Mouse (Mus musculus): ENCODE results near the gene Uox. TPM values are rescaled to one million over a fixed set of nuclear protein-coding genes. Genes with fewer than 3 reads are reported as not detected.

Uox gene
- polyA plus RNA-seq, 1 experiment from 2014 or later: not detected

GRCm38 (mm10) chr3:146651217-146651616 is 81.0 kb downstream of the Uox start, which contains the start of gene 4930503B20Rik:
TSS of gene 4930503B20Rik (minus strand) at chr3:146651317.
- no peak within 1 kb of the TSS for H3K9ac ChIP-seq (replicated peaks; ENCODE audit: low read depth, low read length)
- no peak within 1 kb of the TSS for H3K4me2 ChIP-seq (replicated peaks; ENCODE audit: low read depth, low read length)
- no peaks in the 10 kb centered on the region for H3K36me3 ChIP-seq (ENCODE audit: control insufficient read depth, insufficient read depth, low read length)
- no peak within 1 kb of the TSS for H3K27ac ChIP-seq (ENCODE audit: low read length)
- no peak within 1 kb of the TSS for H3K4me3 ChIP-seq (ENCODE audit: low read depth, low read length)
- no peaks in the 10 kb centered on the region for H3K9me3 ChIP-seq (ENCODE audit: control insufficient read depth, low read depth, low read length)
- no peaks in the 10 kb centered on the region for H3K4me1 ChIP-seq (ENCODE audit: control insufficient read depth, insufficient read depth, low read length)
- H3K27me3 ChIP-seq (ENCODE audit: control insufficient read depth, insufficient read depth, low read length): no peaks in the 10 kb centered on the region
- no peak for ATAC-seq (ENCODE audit: insufficient number of reproducible peaks, insufficient read depth, low FRiP score, low read depth)
- 82% methylated on average over 3 of the region's 3 CpGs for WGBS

- H3K9me3 ChIP-seq (ENCODE audit: control insufficient read depth, low read depth, low read length): no peaks in the 10 kb centered on the region
- H3K4me2 ChIP-seq (replicated peaks; ENCODE audit: low read depth, low read length): no peak overlapping the region
- 85% methylated on average over 5 of the region's 5 CpGs for WGBS
- H3K4me1 ChIP-seq (ENCODE audit: control insufficient read depth, insufficient read depth, low read length): no peaks in the 10 kb centered on the region
- H3K27ac ChIP-seq (ENCODE audit: low read length): no peak overlapping the region
- ATAC-seq (ENCODE audit: insufficient number of reproducible peaks, insufficient read depth, low FRiP score, low read depth): no peak
- no peaks in the 10 kb centered on the region for H3K27me3 ChIP-seq (ENCODE audit: control insufficient read depth, insufficient read depth, low read length)
- H3K36me3 ChIP-seq (ENCODE audit: control insufficient read depth, insufficient read depth, low read length): no peaks in the 10 kb centered on the region
- H3K9ac ChIP-seq (replicated peaks; ENCODE audit: low read depth, low read length): no peak overlapping the region
- no peak overlapping the region for H3K4me3 ChIP-seq (ENCODE audit: low read depth, low read length)
Measured at GRCm38 (mm10) chr3:146652431-146652830, 82.2 kb downstream of the Uox start.

GRCm38 (mm10) chr3:146653692-146654091 is 83.5 kb downstream of the Uox start:
- Histone ChIP-seq H3K27ac (ENCODE audit: low read length) (no peak overlapping the region), H3K4me1 (ENCODE audit: control insufficient read depth, insufficient read depth, low read length) (no peaks in the 10 kb centered on the region), H3K4me2 (replicated peaks; ENCODE audit: low read depth, low read length) (no peak overlapping the region), H3K36me3 (ENCODE audit: control insufficient read depth, insufficient read depth, low read length) (no peaks in the 10 kb centered on the region), H3K9me3 (ENCODE audit: control insufficient read depth, low read depth, low read length) (no peaks in the 10 kb centered on the region), H3K27me3 (ENCODE audit: control insufficient read depth, insufficient read depth, low read length) (no peaks in the 10 kb centered on the region), H3K9ac (replicated peaks; ENCODE audit: low read depth, low read length) (no peak overlapping the region), H3K4me3 (ENCODE audit: low read depth, low read length) (no peak overlapping the region)
- peak; percentile 56; the same call in 1 of the 2 replicates for ATAC-seq (ENCODE audit: insufficient number of reproducible peaks, insufficient read depth, low FRiP score, low read depth)
- WGBS: 60% methylated on average over 6 of the region's 6 CpGs

- H3K4me1 ChIP-seq (ENCODE audit: control insufficient read depth, insufficient read depth, low read length): no peaks in the 10 kb centered on the region
- no peak for ATAC-seq (ENCODE audit: insufficient number of reproducible peaks, insufficient read depth, low FRiP score, low read depth)
- no peaks in the 10 kb centered on the region for H3K9me3 ChIP-seq (ENCODE audit: control insufficient read depth, low read depth, low read length)
- no peak overlapping the region for H3K27ac ChIP-seq (ENCODE audit: low read length)
- no peak overlapping the region for H3K4me2 ChIP-seq (replicated peaks; ENCODE audit: low read depth, low read length)
- no peaks in the 10 kb centered on the region for H3K36me3 ChIP-seq (ENCODE audit: control insufficient read depth, insufficient read depth, low read length)
- H3K27me3 ChIP-seq (ENCODE audit: control insufficient read depth, insufficient read depth, low read length): no peaks in the 10 kb centered on the region
- no peak overlapping the region for H3K4me3 ChIP-seq (ENCODE audit: low read depth, low read length)
- no peak overlapping the region for H3K9ac ChIP-seq (replicated peaks; ENCODE audit: low read depth, low read length)
- 66% methylated on average over 2 of the region's 2 CpGs for WGBS
Measured at GRCm38 (mm10) chr3:146655111-146655577, 84.9 kb downstream of the Uox start.

GRCm38 (mm10) chr3:146657433-146657832 is 87.2 kb downstream of the Uox start:
- ATAC-seq (ENCODE audit: insufficient number of reproducible peaks, insufficient read depth, low FRiP score, low read depth): no peak
- Histone ChIP-seq H3K4me2 (replicated peaks; ENCODE audit: low read depth, low read length) (no peak overlapping the region), H3K36me3 (ENCODE audit: control insufficient read depth, insufficient read depth, low read length) (no peaks in the 10 kb centered on the region), H3K27me3 (ENCODE audit: control insufficient read depth, insufficient read depth, low read length) (no peaks in the 10 kb centered on the region), H3K9ac (replicated peaks; ENCODE audit: low read depth, low read length) (no peak overlapping the region), H3K9me3 (ENCODE audit: control insufficient read depth, low read depth, low read length) (no peaks in the 10 kb centered on the region), H3K4me1 (ENCODE audit: control insufficient read depth, insufficient read depth, low read length) (no peaks in the 10 kb centered on the region), H3K27ac (ENCODE audit: low read length) (no peak overlapping the region), H3K4me3 (ENCODE audit: low read depth, low read length) (no peak overlapping the region)
- WGBS: 88% methylated on average over 5 of the region's 5 CpGs

DNA sequence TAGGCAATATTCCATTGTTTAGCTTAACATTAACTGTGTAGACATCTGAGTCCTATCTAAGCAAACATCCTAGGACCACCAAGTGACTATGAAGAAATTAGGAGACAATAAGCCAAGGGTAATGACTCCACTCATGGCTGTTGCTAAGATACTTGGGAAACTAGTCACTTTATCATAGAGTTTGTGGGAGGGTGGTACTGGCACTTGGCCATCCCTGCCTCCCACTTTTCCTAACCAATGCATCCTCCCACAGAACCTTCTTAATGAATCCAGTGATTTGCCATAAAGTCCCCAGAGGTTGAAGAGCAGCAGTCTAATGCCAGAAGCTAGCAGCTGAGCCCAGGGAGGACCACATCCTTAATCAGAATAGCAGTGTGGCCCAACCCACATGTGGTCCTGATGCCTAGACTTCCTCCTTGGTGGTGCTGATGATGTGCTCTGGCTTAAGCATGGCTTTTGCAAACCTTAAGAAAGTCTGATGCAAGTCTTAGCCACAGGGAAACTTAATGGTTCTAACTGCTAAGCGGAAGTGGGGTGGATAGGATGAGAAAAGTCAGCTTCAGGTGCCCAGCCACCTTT is 87.9 kb downstream of the Uox start:
- ATAC-seq (ENCODE audit: insufficient number of reproducible peaks, insufficient read depth, low FRiP score, low read depth): no peak
- Histone ChIP-seq H3K27me3 (ENCODE audit: control insufficient read depth, insufficient read depth, low read length) (no peaks in the 10 kb centered on the region), H3K9me3 (ENCODE audit: control insufficient read depth, low read depth, low read length) (no peaks in the 10 kb centered on the region), H3K9ac (replicated peaks; ENCODE audit: low read depth, low read length) (no peak overlapping the region), H3K36me3 (ENCODE audit: control insufficient read depth, insufficient read depth, low read length) (no peaks in the 10 kb centered on the region), H3K4me2 (replicated peaks; ENCODE audit: low read depth, low read length) (no peak overlapping the region), H3K27ac (ENCODE audit: low read length) (no peak overlapping the region), H3K4me1 (ENCODE audit: control insufficient read depth, insufficient read depth, low read length) (no peaks in the 10 kb centered on the region), H3K4me3 (ENCODE audit: low read depth, low read length) (no peak overlapping the region)
- WGBS: 87% methylated on average over 1 of the region's 1 CpGs

- Histone ChIP-seq H3K9ac (replicated peaks; ENCODE audit: low read depth, low read length) (no peak overlapping the region), H3K36me3 (ENCODE audit: control insufficient read depth, insufficient read depth, low read length) (no peaks in the 10 kb centered on the region), H3K27ac (ENCODE audit: low read length) (no peak overlapping the region), H3K9me3 (ENCODE audit: control insufficient read depth, low read depth, low read length) (no peaks in the 10 kb centered on the region), H3K4me3 (ENCODE audit: low read depth, low read length) (no peak overlapping the region), H3K4me2 (replicated peaks; ENCODE audit: low read depth, low read length) (no peak overlapping the region), H3K4me1 (ENCODE audit: control insufficient read depth, insufficient read depth, low read length) (no peaks in the 10 kb centered on the region), H3K27me3 (ENCODE audit: control insufficient read depth, insufficient read depth, low read length) (no peaks in the 10 kb centered on the region)
- ATAC-seq (ENCODE audit: insufficient number of reproducible peaks, insufficient read depth, low FRiP score, low read depth): no peak
- WGBS: 90% methylated on average over 5 of the region's 5 CpGs
Measured at GRCm38 (mm10) chr3:146659321-146659720, 89.1 kb downstream of the Uox start.

DNA sequence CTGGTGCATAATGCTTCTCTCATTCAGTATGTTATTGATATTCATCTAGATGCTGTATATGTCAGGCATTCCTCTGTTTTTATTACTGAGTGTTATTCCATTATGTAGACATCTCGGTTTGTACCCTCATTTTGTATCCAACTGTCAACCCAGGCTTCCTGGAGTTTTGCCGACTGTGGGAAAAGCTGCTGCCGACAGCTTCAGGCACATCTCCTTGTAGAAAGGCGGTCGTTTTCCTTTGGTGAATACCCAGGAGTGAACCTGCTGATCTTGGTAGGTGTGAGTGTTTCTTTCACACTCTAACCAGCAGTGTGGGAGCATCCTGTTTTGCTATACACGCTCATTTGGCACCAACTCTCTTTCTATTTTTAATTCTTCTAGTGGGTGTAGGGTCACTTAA is 90.8 kb downstream of the Uox start:
- no peaks in the 10 kb centered on the region for H3K36me3 ChIP-seq (ENCODE audit: control insufficient read depth, insufficient read depth, low read length)
- 61% methylated on average over 6 of the region's 6 CpGs for WGBS
- no peak overlapping the region for H3K9ac ChIP-seq (replicated peaks; ENCODE audit: low read depth, low read length)
- no peaks in the 10 kb centered on the region for H3K27me3 ChIP-seq (ENCODE audit: control insufficient read depth, insufficient read depth, low read length)
- H3K9me3 ChIP-seq (ENCODE audit: control insufficient read depth, low read depth, low read length): no peaks in the 10 kb centered on the region
- no peak for ATAC-seq (ENCODE audit: insufficient number of reproducible peaks, insufficient read depth, low FRiP score, low read depth)
- H3K4me1 ChIP-seq (ENCODE audit: control insufficient read depth, insufficient read depth, low read length): no peaks in the 10 kb centered on the region
- H3K4me2 ChIP-seq (replicated peaks; ENCODE audit: low read depth, low read length): no peak overlapping the region
- no peak overlapping the region for H3K4me3 ChIP-seq (ENCODE audit: low read depth, low read length)
- H3K27ac ChIP-seq (ENCODE audit: low read length): no peak overlapping the region

DNA sequence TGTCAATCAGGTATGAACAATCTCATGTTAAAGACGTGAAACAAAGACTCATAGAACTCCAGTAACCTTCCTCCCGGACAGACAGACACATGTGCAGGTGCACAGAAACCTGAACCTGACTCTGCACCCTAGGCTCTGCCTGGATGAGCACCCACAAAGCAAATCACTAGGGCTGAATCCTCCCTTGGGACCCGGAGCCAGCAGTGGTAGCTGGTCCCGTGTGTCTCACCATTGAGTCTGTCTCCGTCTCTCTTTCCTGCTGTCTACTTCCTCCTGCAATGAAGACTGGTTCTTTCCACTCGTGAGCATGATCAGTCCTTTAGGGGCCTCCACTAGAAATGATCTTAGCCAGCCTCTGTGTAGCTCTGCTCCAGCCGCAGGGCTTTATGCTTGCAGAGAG is 91.7 kb downstream of the Uox start:
- no peak for ATAC-seq (ENCODE audit: insufficient number of reproducible peaks, insufficient read depth, low FRiP score, low read depth)
- no peak overlapping the region for H3K27ac ChIP-seq (ENCODE audit: low read length)
- H3K4me3 ChIP-seq (ENCODE audit: low read depth, low read length): no peak overlapping the region
- H3K27me3 ChIP-seq (ENCODE audit: control insufficient read depth, insufficient read depth, low read length): no peaks in the 10 kb centered on the region
- no peaks in the 10 kb centered on the region for H3K9me3 ChIP-seq (ENCODE audit: control insufficient read depth, low read depth, low read length)
- WGBS: 80% methylated on average over 7 of the region's 7 CpGs
- no peaks in the 10 kb centered on the region for H3K36me3 ChIP-seq (ENCODE audit: control insufficient read depth, insufficient read depth, low read length)
- H3K9ac ChIP-seq (replicated peaks; ENCODE audit: low read depth, low read length): no peak overlapping the region
- no peaks in the 10 kb centered on the region for H3K4me1 ChIP-seq (ENCODE audit: control insufficient read depth, insufficient read depth, low read length)
- no peak overlapping the region for H3K4me2 ChIP-seq (replicated peaks; ENCODE audit: low read depth, low read length)

All from stomach, embryonic 14.5 days (tissue).